Mouse (Mus musculus): ENCODE measurements around the gene Bcl2l1. TPM values are rescaled to one million over a fixed set of nuclear protein-coding genes. Genes with fewer than 3 reads are reported as not detected.

The Bcl2l1 gene
- polyA plus RNA-seq, 1 experiment from 2014 or later: 195 TPM

- Histone ChIP-seq H3K4me1 (no peaks in the 10 kb centered on the region), H3K36me3 (replicated peaks) (no peaks in the 10 kb centered on the region), H3K9me3 (no peaks in the 10 kb centered on the region), H3K27ac (no peak overlapping the region), H3K4me2 (no peak overlapping the region), H3K9ac (no peak overlapping the region), H3K27me3 (replicated peaks) (no peaks in the 10 kb centered on the region), H3K4me3 (no peak overlapping the region)
- WGBS: 100% methylated on average over 2 of the region's 2 CpGs
- ATAC-seq (replicated peaks): no peak
Measured at GRCm38 (mm10) chr2:152780466-152780865, 51.1 kb downstream of the Bcl2l1 start.

GRCm38 (mm10) chr2:152777081-152777480 is 54.4 kb downstream of the Bcl2l1 start:
- Histone ChIP-seq H3K27ac (no peak overlapping the region), H3K9me3 (no peaks in the 10 kb centered on the region), H3K4me2 (no peak overlapping the region), H3K4me1 (no peaks in the 10 kb centered on the region), H3K27me3 (replicated peaks) (no peaks in the 10 kb centered on the region), H3K9ac (no peak overlapping the region), H3K4me3 (no peak overlapping the region), H3K36me3 (replicated peaks) (no peaks in the 10 kb centered on the region)
- ATAC-seq (replicated peaks): no peak
- 88% methylated on average over 3 of the region's 3 CpGs for WGBS

- no peaks in the 10 kb centered on the region for H3K36me3 ChIP-seq (replicated peaks)
- ATAC-seq (replicated peaks): no peak
- no peaks in the 10 kb centered on the region for H3K4me1 ChIP-seq
- H3K4me2 ChIP-seq: no peak overlapping the region
- no peaks in the 10 kb centered on the region for H3K9me3 ChIP-seq
- no peak overlapping the region for H3K9ac ChIP-seq
- H3K27ac ChIP-seq: no peak overlapping the region
- 88% methylated on average over 2 of the region's 2 CpGs for WGBS
- no peak overlapping the region for H3K4me3 ChIP-seq
- H3K27me3 ChIP-seq (replicated peaks): no peaks in the 10 kb centered on the region
Measured at GRCm38 (mm10) chr2:152776435-152776834, 55.1 kb downstream of the Bcl2l1 start.

DNA sequence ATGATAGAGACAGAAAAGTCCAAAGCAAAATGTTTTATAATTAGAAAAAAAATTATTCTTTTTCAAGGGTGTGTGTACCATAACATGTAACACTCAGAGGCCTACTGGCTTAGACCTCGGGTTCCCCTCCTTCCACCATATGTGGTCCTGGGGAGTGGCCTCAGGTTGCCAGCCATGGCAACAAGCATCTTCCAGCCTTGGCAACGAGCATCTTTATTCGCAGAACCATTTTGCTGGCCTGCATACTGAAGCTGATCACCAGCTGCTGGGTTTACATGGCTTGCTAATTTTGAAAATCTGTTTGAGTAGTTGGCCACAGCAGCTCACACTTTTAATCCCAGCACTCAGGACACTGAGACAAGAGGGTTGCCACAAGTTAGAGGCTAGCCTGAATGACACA is 55.5 kb downstream of the Bcl2l1 start:
- H3K9me3 ChIP-seq: no peaks in the 10 kb centered on the region
- no peak overlapping the region for H3K27ac ChIP-seq
- 81% methylated on average over 3 of the region's 3 CpGs for WGBS
- no peaks in the 10 kb centered on the region for H3K4me1 ChIP-seq
- no peak for ATAC-seq (replicated peaks)
- no peak overlapping the region for H3K4me3 ChIP-seq
- H3K27me3 ChIP-seq (replicated peaks): no peaks in the 10 kb centered on the region
- no peak overlapping the region for H3K9ac ChIP-seq
- H3K4me2 ChIP-seq: no peak overlapping the region
- H3K36me3 ChIP-seq (replicated peaks): no peaks in the 10 kb centered on the region

GRCm38 (mm10) chr2:152775357-152775756 is 56.2 kb downstream of the Bcl2l1 start:
- H3K4me2 ChIP-seq: no peak overlapping the region
- no peaks in the 10 kb centered on the region for H3K36me3 ChIP-seq (replicated peaks)
- H3K27ac ChIP-seq: no peak overlapping the region
- no peaks in the 10 kb centered on the region for H3K9me3 ChIP-seq
- H3K4me1 ChIP-seq: no peaks in the 10 kb centered on the region
- no peak overlapping the region for H3K9ac ChIP-seq
- no peak for ATAC-seq (replicated peaks)
- H3K4me3 ChIP-seq: no peak overlapping the region
- 86% methylated on average over 4 of the region's 4 CpGs for WGBS
- no peaks in the 10 kb centered on the region for H3K27me3 ChIP-seq (replicated peaks)

- Histone ChIP-seq H3K9ac (no peak overlapping the region), H3K4me1 (no peaks in the 10 kb centered on the region)
Measured at GRCm38 (mm10) chr2:152772231-152772630, 59.3 kb downstream of the Bcl2l1 start.

DNA sequence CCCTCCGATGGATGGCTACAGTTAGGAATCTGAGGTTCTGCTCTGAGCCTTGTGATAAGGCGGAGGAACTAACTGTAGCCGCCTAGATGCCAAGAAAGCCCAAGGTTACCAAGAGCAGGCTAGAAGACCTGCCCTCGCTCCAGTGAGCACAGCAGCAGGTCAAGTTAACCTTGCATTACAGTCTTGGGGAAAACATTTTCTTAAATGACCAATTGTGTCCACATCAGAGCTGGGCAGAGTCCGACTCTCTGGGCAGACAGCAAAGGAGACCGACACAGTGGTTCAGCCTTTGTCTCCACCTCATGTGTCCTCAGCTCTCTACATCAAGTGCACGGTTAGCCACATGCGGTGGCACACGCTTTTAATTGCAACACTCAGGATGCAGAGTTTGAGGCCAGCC is 60.0 kb downstream of the Bcl2l1 start:
- Histone ChIP-seq H3K9me3 (no peaks in the 10 kb centered on the region), H3K27ac (no peak overlapping the region), H3K9ac (no peak overlapping the region), H3K27me3 (replicated peaks) (no peaks in the 10 kb centered on the region), H3K36me3 (replicated peaks) (no peaks in the 10 kb centered on the region), H3K4me1 (no peaks in the 10 kb centered on the region), H3K4me2 (no peak overlapping the region), H3K4me3 (no peak overlapping the region)
- no peak for ATAC-seq (replicated peaks)
- 91% methylated on average over 9 of the region's 9 CpGs for WGBS

More at GRCm38 (mm10) chr2:152772231-152772630, 59.3 kb downstream of the Bcl2l1 start:
- WGBS: 24% methylated on average over 1 of the region's 1 CpGs
- H3K9me3 ChIP-seq: no peaks in the 10 kb centered on the region
- H3K27ac ChIP-seq: no peak overlapping the region
- H3K27me3 ChIP-seq (replicated peaks): no peaks in the 10 kb centered on the region
- H3K4me3 ChIP-seq: no peak overlapping the region
- H3K4me2 ChIP-seq: no peak overlapping the region
- ATAC-seq (replicated peaks): no peak
- H3K36me3 ChIP-seq (replicated peaks): no peaks in the 10 kb centered on the region

- H3K9me3 ChIP-seq: no peaks in the 10 kb centered on the region
- H3K4me1 ChIP-seq: peaks cover under 1% of the 10 kb centered on the region; the same call in 1 of the 2 replicates
- 89% methylated on average over 7 of the region's 7 CpGs for WGBS
- ATAC-seq (replicated peaks): no peak
- H3K4me2 ChIP-seq: no peak overlapping the region
- no peak overlapping the region for H3K27ac ChIP-seq
- no peaks in the 10 kb centered on the region for H3K27me3 ChIP-seq (replicated peaks)
- H3K4me3 ChIP-seq: no peak overlapping the region
- no peak overlapping the region for H3K9ac ChIP-seq
- H3K36me3 ChIP-seq (replicated peaks): no peaks in the 10 kb centered on the region
Measured at GRCm38 (mm10) chr2:152769677-152770076, 61.9 kb downstream of the Bcl2l1 start.

GRCm38 (mm10) chr2:152767618-152768271 is 63.8 kb downstream of the Bcl2l1 start:
- Histone ChIP-seq H3K36me3 (replicated peaks) (no peaks in the 10 kb centered on the region), H3K4me2 (no peak overlapping the region), H3K4me1 (peaks cover 5% of the 10 kb centered on the region), H3K4me3 (no peak overlapping the region), H3K27me3 (replicated peaks) (0 out of 2 replicates have a peak, but pooled peaks cover 3% of the 10 kb centered on the region), H3K9ac (no peak overlapping the region), H3K9me3 (no peaks in the 10 kb centered on the region), H3K27ac (no peak overlapping the region)
- 61% methylated on average over 12 of the region's 12 CpGs for WGBS
- no peak for ATAC-seq (replicated peaks)

GRCm38 (mm10) chr2:152766387-152767123 is 65.0 kb downstream of the Bcl2l1 start:
- no peak overlapping the region for H3K9ac ChIP-seq
- 23% methylated on average over 25 of the region's 25 CpGs for WGBS
- H3K4me1 ChIP-seq: peaks cover 5% of the 10 kb centered on the region
- H3K36me3 ChIP-seq (replicated peaks): no peaks in the 10 kb centered on the region
- H3K27me3 ChIP-seq (replicated peaks): 0 out of 2 replicates have a peak, but pooled peaks cover 3% of the 10 kb centered on the region
- no peak overlapping the region for H3K4me2 ChIP-seq
- no peak overlapping the region for H3K27ac ChIP-seq
- no peak overlapping the region for H3K4me3 ChIP-seq
- no peaks in the 10 kb centered on the region for H3K9me3 ChIP-seq
- ATAC-seq (replicated peaks): 0 out of 2 replicates have a peak, but pooled peaks have one; percentile 20

DNA sequence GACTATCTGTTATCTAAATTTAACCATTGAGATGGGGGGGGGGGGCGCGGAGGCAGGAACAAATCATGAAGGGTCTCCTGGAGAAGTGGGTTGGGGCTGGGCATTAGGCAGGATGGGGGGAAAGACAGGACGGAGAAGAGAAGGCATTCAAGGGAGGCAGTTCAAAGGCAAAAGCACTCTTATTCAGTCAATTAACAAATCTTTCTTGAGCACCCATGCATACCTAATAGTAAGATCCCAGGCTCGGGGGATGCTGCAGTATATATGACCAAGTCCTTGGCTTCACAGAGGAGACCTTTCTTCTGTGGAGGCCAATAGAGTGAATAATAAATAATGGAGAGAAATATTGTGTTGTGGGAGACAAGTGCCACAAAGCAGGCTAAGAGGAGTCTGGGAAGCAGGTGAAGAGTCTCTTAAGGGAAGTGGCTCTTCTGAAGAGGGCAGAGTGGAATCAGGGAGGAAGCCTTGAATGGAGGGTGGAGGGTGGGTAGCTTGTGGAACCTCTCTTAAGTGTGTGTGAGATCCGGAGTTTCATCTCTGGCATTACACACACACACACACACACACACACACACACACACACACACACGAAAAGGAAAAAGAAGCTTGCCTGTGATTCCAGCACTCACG is 66.4 kb downstream of the Bcl2l1 start:
- no peak for ATAC-seq (replicated peaks)
- H3K36me3 ChIP-seq (replicated peaks): no peaks in the 10 kb centered on the region
- peak overlapping the region; percentile 28 for H3K4me2 ChIP-seq
- no peak overlapping the region for H3K4me3 ChIP-seq
- no peak overlapping the region for H3K27ac ChIP-seq
- no peaks in the 10 kb centered on the region for H3K9me3 ChIP-seq
- H3K9ac ChIP-seq: no peak overlapping the region
- peaks cover 5% of the 10 kb centered on the region for H3K4me1 ChIP-seq
- WGBS: 31% methylated on average over 4 of the region's 7 CpGs
- H3K27me3 ChIP-seq (replicated peaks): 0 out of 2 replicates have a peak, but pooled peaks cover 3% of the 10 kb centered on the region

GRCm38 (mm10) chr2:152764172-152765044 is 67.1 kb downstream of the Bcl2l1 start:
- no peak for ATAC-seq (replicated peaks)

More at GRCm38 (mm10) chr2:152764172-152765044, 67.1 kb downstream of the Bcl2l1 start:
- Histone ChIP-seq H3K36me3 (replicated peaks) (no peaks in the 10 kb centered on the region), H3K27me3 (replicated peaks) (0 out of 2 replicates have a peak, but pooled peaks cover 3% of the 10 kb centered on the region), H3K4me2 (peak overlapping the region; percentile 28), H3K9me3 (no peaks in the 10 kb centered on the region), H3K27ac (no peak overlapping the region), H3K9ac (no peak overlapping the region), H3K4me3 (no peak overlapping the region), H3K4me1 (peaks cover 5% of the 10 kb centered on the region)
- 7% methylated on average over 14 of the region's 14 CpGs for WGBS
